Mouse (Mus musculus) olfactory bulb, adult 2 months (tissue): ENCODE measurements around the gene Zfp558. TPM values are rescaled to one million over a fixed set of nuclear protein-coding genes. Genes with fewer than 3 reads are reported as not detected.
A peak's percentile ranks its signal among the peaks of the same experiment; 100 is the strongest.
"Not testable (repeated sequence)": the region's sequence is repeated elsewhere in the genome, so short reads cannot be mapped to it uniquely, and the experiment has no call there.

Source experiments
- H3K27ac ChIP-seq: fragments of 200-500 bp; 2 replicates; pipeline ENCODE4 v1.5.1; 2012; ENCODE audit warnings: low read depth, low read length; ENCODE audit not compliant: insufficient read depth
- H3K4me1 ChIP-seq: fragments of 200-500 bp; 2 replicates; pipeline ENCODE4 v1.6.1; 2012; ENCODE audit warnings: low read length; ENCODE audit not compliant: control insufficient read depth, insufficient read depth
- H3K4me3 ChIP-seq: fragments of 200-500 bp; 2 replicates; pipeline ENCODE4 v1.5.1; 2012; ENCODE audit warnings: mild to moderate bottlenecking, low read depth, low read length, moderate library complexity; ENCODE audit not compliant: insufficient read depth
- CTCF ChIP-seq: fragments of 200-500 bp; IDR thresholded peaks from 2 replicates; pipeline ENCODE4 v1.5.1; 2012; ENCODE audit warnings: low read depth, mild to moderate bottlenecking, low read length, moderate library complexity; ENCODE audit not compliant: insufficient read depth
- POLR2A ChIP-seq: fragments of 200-500 bp; IDR thresholded peaks from 2 replicates; pipeline ENCODE4 v1.6.1; 2012; ENCODE audit warnings: mild to moderate bottlenecking, low read depth, low read length, moderate library complexity; ENCODE audit not compliant: insufficient read depth
- WGBS: fragments of 180-500 bp; shearing (Covaris S2); methylation state at CpG from one replicate; pipeline ENCODE4 v1.1.7; 2018; 5-methylcytosine and 5-hydroxymethylcytosine counted together
- polyA plus RNA-seq: library from polyadenylated mRNA; stranded (reverse); fragments of >200 nt; gene quantifications from 2 replicates; pipeline ENCODE4 v1.2.4, GENCODE M21; 2012; ENCODE audit warnings: low replicate concordance; ENCODE audit not compliant: missing spikeins, insufficient read depth, insufficient read length

The Zfp558 gene
- not detected in 2 replicates for polyA plus RNA-seq

- 65% methylated on average over 3 of the region's 3 CpGs for WGBS
- Histone ChIP-seq H3K4me1 (no peaks in the 10 kb centered on the region), H3K27ac (no peak within 1 kb of the TSS), H3K4me3 (no peak within 1 kb of the TSS)
- TF ChIP-seq CTCF (no peak), POLR2A (no peak)
These were observed at the start of gene Zfp558, which contains the start of gene Mbd3l1 for GRCm38 (mm10) chr9:18478168-18478567. TSS of gene Zfp558 (minus strand) at chr9:18478268. TSS of gene Mbd3l1 (plus strand) at chr9:18478359.

DNA sequence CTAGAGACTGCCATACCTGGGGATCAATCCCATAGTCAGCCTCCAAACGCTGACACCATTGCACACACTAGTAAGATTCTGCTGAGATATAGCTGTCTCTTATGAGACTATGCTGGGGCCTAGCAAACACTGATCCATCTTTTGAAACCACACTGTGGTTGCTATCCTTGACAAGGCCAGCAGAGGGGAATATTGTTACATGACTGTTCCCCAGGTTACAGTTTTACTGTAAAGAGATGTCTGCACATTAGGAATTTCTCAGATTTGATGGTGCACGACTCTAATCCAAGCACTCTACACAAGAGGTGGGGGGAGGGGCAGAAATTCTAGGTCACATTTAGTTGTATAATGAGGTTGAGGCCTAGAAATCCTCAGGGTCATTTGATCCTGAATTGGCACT lies 30.0 kb upstream of the Zfp558 start:
- no peak for TF ChIP-seq POLR2A
- TF ChIP-seq CTCF, result no peak
- no peak overlapping the region for H3K27ac ChIP-seq
- no peak overlapping the region for H3K4me3 ChIP-seq
- WGBS, result 40% methylated on average over 2 of the region's 2 CpGs
- no peaks in the 10 kb centered on the region for H3K4me1 ChIP-seq

DNA sequence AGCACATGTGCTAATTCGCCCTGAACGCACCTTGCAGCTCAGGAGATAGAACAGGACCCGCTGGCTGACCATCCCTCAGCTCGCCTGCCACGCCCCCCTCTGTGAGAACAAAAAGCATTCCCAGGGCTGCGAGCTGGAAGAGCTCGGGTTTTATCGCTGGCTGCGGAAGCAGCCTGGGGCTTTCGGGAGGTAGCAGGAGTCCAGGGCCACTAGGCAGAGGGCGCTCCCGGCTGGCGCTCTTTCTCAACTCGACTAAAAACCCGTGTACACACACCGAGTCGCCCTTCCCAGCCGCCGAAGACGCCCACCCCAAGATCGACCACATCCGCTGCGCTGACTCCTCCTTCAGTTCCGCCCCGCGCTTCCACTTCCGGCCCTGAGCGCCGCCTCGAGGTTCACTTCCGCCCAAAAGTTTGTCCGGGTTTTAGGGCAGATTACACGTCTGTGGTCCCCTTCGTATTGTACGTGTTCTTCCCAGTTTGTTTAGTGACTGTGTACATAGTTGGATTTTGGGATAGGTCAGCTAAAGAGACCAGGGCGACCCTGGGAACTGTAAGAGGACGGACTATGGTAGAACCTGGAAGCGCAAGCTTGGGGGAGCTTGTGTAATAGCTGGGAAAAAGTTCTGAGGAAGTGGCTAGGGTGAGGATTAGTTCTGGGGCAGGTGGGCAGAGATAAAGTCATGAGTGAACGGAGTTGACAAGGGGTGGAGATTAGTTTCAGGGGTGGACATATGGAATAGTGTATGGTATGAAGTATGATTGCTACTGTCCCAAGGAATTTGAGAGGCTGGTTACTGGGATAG lies 4.5 kb downstream of the Zfp558 start:
- TF ChIP-seq POLR2A (no peak), CTCF (no peak)
- H3K4me3 ChIP-seq, result peak overlapping the region; percentile 69
- no peaks in the 10 kb centered on the region for H3K4me1 ChIP-seq
- WGBS, result 4% methylated on average over 39 of the region's 39 CpGs
- H3K27ac ChIP-seq, result peak overlapping the region; percentile 30; the same call in 1 of the 2 replicates

GRCm38 (mm10) chr9:18468005-18468404 lies 10.1 kb downstream of the Zfp558 start:
- Histone ChIP-seq H3K4me1 (no peaks in the 10 kb centered on the region), H3K4me3 (no peak overlapping the region), H3K27ac (no peak overlapping the region)
- WGBS, result 91% methylated on average over 3 of the region's 3 CpGs
- TF ChIP-seq POLR2A (no peak), CTCF (no peak)

GRCm38 (mm10) chr9:18467350-18467749 lies 10.7 kb downstream of the Zfp558 start:
- Histone ChIP-seq H3K4me3 (no peak overlapping the region), H3K27ac (no peak overlapping the region), H3K4me1 (no peaks in the 10 kb centered on the region)
- WGBS, result 27% methylated on average over 3 of the region's 3 CpGs
- no peak for TF ChIP-seq CTCF

- no peak for TF ChIP-seq CTCF
- no peak overlapping the region for H3K4me3 ChIP-seq
- WGBS, result 61% methylated on average over 4 of the region's 4 CpGs
- H3K27ac ChIP-seq, result no peak overlapping the region
- no peaks in the 10 kb centered on the region for H3K4me1 ChIP-seq
These were observed 21.5 kb downstream of the Zfp558 start for GRCm38 (mm10) chr9:18456520-18456919.

GRCm38 (mm10) chr9:18431687-18432086 lies 46.4 kb downstream of the Zfp558 start:
- 44% methylated on average over 10 of the region's 10 CpGs for WGBS
- Histone ChIP-seq H3K4me3 (no peak overlapping the region), H3K4me1 (no peaks in the 10 kb centered on the region), H3K27ac (no peak overlapping the region)
- TF ChIP-seq POLR2A, result no peak
- no peak for TF ChIP-seq CTCF

GRCm38 (mm10) chr9:18430354-18430753 lies 47.7 kb downstream of the Zfp558 start, which contains the start of gene Mbd3l2:
TSS of gene Mbd3l2 (plus strand) at chr9:18430654.
- TF ChIP-seq POLR2A, result no peak
- TF ChIP-seq CTCF, result no peak
- Histone ChIP-seq H3K4me3 (no peak within 1 kb of the TSS), H3K4me1 (no peaks in the 10 kb centered on the region), H3K27ac (no peak within 1 kb of the TSS)

DNA sequence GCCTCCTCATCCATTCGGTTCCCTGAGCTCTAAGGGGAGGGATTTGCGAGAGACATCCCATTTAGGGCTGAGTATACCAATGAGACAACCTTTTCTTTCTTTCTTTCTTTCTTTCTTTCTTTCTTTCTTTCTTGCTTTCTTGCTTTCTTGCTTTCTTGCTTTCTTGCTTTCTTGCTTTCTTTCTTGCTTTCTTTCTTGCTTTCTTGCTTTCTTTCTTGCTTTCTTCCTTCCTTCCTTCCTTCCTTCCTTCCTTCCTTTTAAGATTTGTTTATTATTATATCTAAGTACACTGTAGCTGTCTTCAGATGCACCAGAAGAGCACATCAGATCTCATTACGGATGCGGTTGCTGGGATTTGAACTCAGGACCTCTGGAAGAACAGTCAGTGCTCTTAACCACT lies 65.7 kb downstream of the Zfp558 start:
- not testable (repeated sequence) for H3K4me1 ChIP-seq, H3K27ac ChIP-seq, H3K4me3 ChIP-seq
- WGBS, result 84% methylated on average over 4 of the region's 4 CpGs

Other genes starting within 250 kb of the Zfp558 start
- gene Chordc1, start 186.1 kb downstream of the Zfp558 start, polyA plus RNA-seq, result not detected in 2 replicates
- not detected in 2 replicates for gene Naalad2, start 75.3 kb downstream of the Zfp558 start, polyA plus RNA-seq
- gene Ubtfl1, start 73.8 kb downstream of the Zfp558 start, polyA plus RNA-seq, result not detected in 2 replicates
- gene Mbd3l2, start 47.6 kb downstream of the Zfp558 start, polyA plus RNA-seq, result not detected in 2 replicates
- not detected in 2 replicates for gene Mbd3l1, start 91 bp upstream of the Zfp558 start, polyA plus RNA-seq
- not detected in 2 replicates for gene Muc16, start 196.3 kb upstream of the Zfp558 start, polyA plus RNA-seq